Mouse (Mus musculus): Measurements from ENCODE around the gene Acsf2. TPM values are rescaled to one million over a fixed set of nuclear protein-coding genes. Genes with fewer than 3 reads are reported as not detected.

The Acsf2 gene
- polyA plus RNA-seq, 1 experiment from 2014 or later = 8.6 TPM

- Histone ChIP-seq H3K9me3 (ENCODE audit: control insufficient read depth, low read length) (no peaks in the 10 kb centered on the region), H3K36me3 (ENCODE audit: control insufficient read depth, insufficient read depth, low read length) (no peaks in the 10 kb centered on the region; the same call in 1 of the 2 replicates), H3K27ac (replicated peaks; ENCODE audit: low read depth, low read length) (no peak overlapping the region), H3K4me3 (ENCODE audit: low read depth, low read length) (no peak overlapping the region), H3K4me2 (ENCODE audit: low read depth, severe bottlenecking) (no peak overlapping the region), H3K9ac (ENCODE audit: low read length) (no peak overlapping the region), H3K27me3 (ENCODE audit: control insufficient read depth, insufficient read depth, low read length) (no peaks in the 10 kb centered on the region), H3K4me1 (ENCODE audit: control insufficient read depth, insufficient read depth, low read length) (no peaks in the 10 kb centered on the region)
- WGBS = 86% methylated on average over 9 of the region's 9 CpGs
- DNase-seq (ENCODE audit: low spot score) (no peak), ATAC-seq (ENCODE audit: insufficient number of reproducible peaks, low FRiP score, low TSS enrichment, low read depth) (no peak)
Measured at GRCm38 (mm10) chr11:94585091-94585490, 16.6 kb downstream of the Acsf2 start.

GRCm38 (mm10) chr11:94580111-94580740 lies 21.4 kb downstream of the Acsf2 start:
- no peaks in the 10 kb centered on the region for H3K27me3 ChIP-seq (ENCODE audit: control insufficient read depth, insufficient read depth, low read length)
- H3K9me3 ChIP-seq (ENCODE audit: control insufficient read depth, low read length) = no peaks in the 10 kb centered on the region
- no peaks in the 10 kb centered on the region for H3K4me1 ChIP-seq (ENCODE audit: control insufficient read depth, insufficient read depth, low read length)
- no peak for ATAC-seq (ENCODE audit: insufficient number of reproducible peaks, low FRiP score, low TSS enrichment, low read depth)
- no peak overlapping the region for H3K4me2 ChIP-seq (ENCODE audit: low read depth, severe bottlenecking)
- no peak overlapping the region for H3K4me3 ChIP-seq (ENCODE audit: low read depth, low read length)
- no peak overlapping the region for H3K9ac ChIP-seq (ENCODE audit: low read length)
- H3K36me3 ChIP-seq (ENCODE audit: control insufficient read depth, insufficient read depth, low read length) = no peaks in the 10 kb centered on the region; the same call in 1 of the 2 replicates
- no peak overlapping the region for H3K27ac ChIP-seq (replicated peaks; ENCODE audit: low read depth, low read length)
- DNase-seq (ENCODE audit: low spot score) = no peak
- 89% methylated on average over 5 of the region's 5 CpGs for WGBS

DNA sequence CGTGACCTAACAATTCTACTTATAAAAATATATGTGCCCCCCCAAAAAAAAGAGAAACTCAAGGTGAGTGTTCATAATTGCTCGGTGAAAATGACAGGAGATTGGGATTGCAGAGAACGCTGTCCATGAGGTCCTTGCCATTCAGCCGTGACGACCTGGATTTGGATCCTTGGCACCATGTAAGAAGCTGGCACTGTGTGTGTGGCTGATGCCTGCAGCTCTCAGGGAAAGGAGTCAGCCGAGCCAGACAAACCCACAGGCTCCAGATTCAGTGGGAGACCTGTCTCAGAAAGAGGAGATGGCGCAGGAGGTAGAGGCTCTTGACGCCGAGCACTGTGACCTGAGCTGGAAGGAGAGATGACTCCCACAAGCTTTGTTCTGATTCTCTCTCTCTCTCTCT lies 25.3 kb downstream of the Acsf2 start:
- ATAC-seq (ENCODE audit: insufficient number of reproducible peaks, low FRiP score, low TSS enrichment, low read depth) (no peak), DNase-seq (ENCODE audit: low spot score) (no peak)
- H3K9ac ChIP-seq (ENCODE audit: low read length) = no peak overlapping the region
- H3K4me2 ChIP-seq (ENCODE audit: low read depth, severe bottlenecking) = no peak overlapping the region
- no peaks in the 10 kb centered on the region for H3K36me3 ChIP-seq (ENCODE audit: control insufficient read depth, insufficient read depth, low read length)
- 90% methylated on average over 9 of the region's 9 CpGs for WGBS
- H3K4me3 ChIP-seq (ENCODE audit: low read depth, low read length) = no peak overlapping the region
- H3K27me3 ChIP-seq (ENCODE audit: control insufficient read depth, insufficient read depth, low read length) = no peaks in the 10 kb centered on the region
- H3K9me3 ChIP-seq (ENCODE audit: control insufficient read depth, low read length) = no peaks in the 10 kb centered on the region
- H3K4me1 ChIP-seq (ENCODE audit: control insufficient read depth, insufficient read depth, low read length) = no peaks in the 10 kb centered on the region
- no peak overlapping the region for H3K27ac ChIP-seq (replicated peaks; ENCODE audit: low read depth, low read length)

- WGBS = 86% methylated on average over 2 of the region's 2 CpGs
- H3K27ac ChIP-seq (replicated peaks; ENCODE audit: low read depth, low read length) = no peak overlapping the region
- no peak overlapping the region for H3K4me3 ChIP-seq (ENCODE audit: low read depth, low read length)
- no peaks in the 10 kb centered on the region for H3K9me3 ChIP-seq (ENCODE audit: control insufficient read depth, low read length)
- H3K27me3 ChIP-seq (ENCODE audit: control insufficient read depth, insufficient read depth, low read length) = no peaks in the 10 kb centered on the region
- H3K9ac ChIP-seq (ENCODE audit: low read length) = no peak overlapping the region
- DNase-seq (ENCODE audit: low spot score) = no peak
- H3K36me3 ChIP-seq (ENCODE audit: control insufficient read depth, insufficient read depth, low read length) = no peaks in the 10 kb centered on the region
- no peak for ATAC-seq (ENCODE audit: insufficient number of reproducible peaks, low FRiP score, low TSS enrichment, low read depth)
- H3K4me2 ChIP-seq (ENCODE audit: low read depth, severe bottlenecking) = no peak overlapping the region
- H3K4me1 ChIP-seq (ENCODE audit: control insufficient read depth, insufficient read depth, low read length) = no peaks in the 10 kb centered on the region
Measured at GRCm38 (mm10) chr11:94575036-94575435, 26.6 kb downstream of the Acsf2 start.

- Histone ChIP-seq H3K9me3 (ENCODE audit: control insufficient read depth, low read length) (no peaks in the 10 kb centered on the region), H3K4me1 (ENCODE audit: control insufficient read depth, insufficient read depth, low read length) (no peaks in the 10 kb centered on the region)
- ATAC-seq (ENCODE audit: insufficient number of reproducible peaks, low FRiP score, low TSS enrichment, low read depth) = no peak
Measured at GRCm38 (mm10) chr11:94574560-94574959, 27.1 kb downstream of the Acsf2 start.

DNA sequence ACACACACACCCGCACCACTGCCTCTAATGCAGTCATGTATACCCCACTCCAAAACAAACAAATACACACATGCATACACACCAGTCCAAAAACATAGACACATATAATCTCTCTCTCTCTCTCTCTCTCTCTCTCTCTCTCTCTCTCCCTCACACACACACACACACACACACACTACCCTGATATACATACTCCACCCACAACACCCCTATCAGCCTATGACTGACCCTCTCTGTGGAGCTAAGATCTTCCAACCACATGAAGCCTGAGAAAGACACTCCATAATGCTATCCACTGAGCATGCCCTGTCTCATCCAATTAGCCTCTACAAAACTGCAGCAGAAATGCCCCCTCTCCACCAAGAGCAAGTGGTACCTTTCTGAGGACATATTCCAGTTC lies 29.8 kb downstream of the Acsf2 start:
- no peak for DNase-seq (ENCODE audit: low spot score)
- Histone ChIP-seq H3K27ac (replicated peaks; ENCODE audit: low read depth, low read length) (no peak overlapping the region), H3K4me1 (ENCODE audit: control insufficient read depth, insufficient read depth, low read length) (no peaks in the 10 kb centered on the region), H3K36me3 (ENCODE audit: control insufficient read depth, insufficient read depth, low read length) (no peaks in the 10 kb centered on the region), H3K9me3 (ENCODE audit: control insufficient read depth, low read length) (no peaks in the 10 kb centered on the region), H3K27me3 (ENCODE audit: control insufficient read depth, insufficient read depth, low read length) (no peaks in the 10 kb centered on the region), H3K9ac (ENCODE audit: low read length) (no peak overlapping the region), H3K4me2 (ENCODE audit: low read depth, severe bottlenecking) (no peak overlapping the region), H3K4me3 (ENCODE audit: low read depth, low read length) (no peak overlapping the region)
- ATAC-seq (ENCODE audit: insufficient number of reproducible peaks, low FRiP score, low TSS enrichment, low read depth) = no peak
- 84% methylated on average over 1 of the region's 1 CpGs for WGBS

More at GRCm38 (mm10) chr11:94574560-94574959, 27.1 kb downstream of the Acsf2 start:
- WGBS = 31% methylated on average over 6 of the region's 7 CpGs
- H3K36me3 ChIP-seq (ENCODE audit: control insufficient read depth, insufficient read depth, low read length) = no peaks in the 10 kb centered on the region
- no peak overlapping the region for H3K9ac ChIP-seq (ENCODE audit: low read length)
- no peak overlapping the region for H3K4me2 ChIP-seq (ENCODE audit: low read depth, severe bottlenecking)
- DNase-seq (ENCODE audit: low spot score) = no peak
- no peak overlapping the region for H3K27ac ChIP-seq (replicated peaks; ENCODE audit: low read depth, low read length)
- H3K27me3 ChIP-seq (ENCODE audit: control insufficient read depth, insufficient read depth, low read length) = no peaks in the 10 kb centered on the region
- H3K4me3 ChIP-seq (ENCODE audit: low read depth, low read length) = no peak overlapping the region

DNA sequence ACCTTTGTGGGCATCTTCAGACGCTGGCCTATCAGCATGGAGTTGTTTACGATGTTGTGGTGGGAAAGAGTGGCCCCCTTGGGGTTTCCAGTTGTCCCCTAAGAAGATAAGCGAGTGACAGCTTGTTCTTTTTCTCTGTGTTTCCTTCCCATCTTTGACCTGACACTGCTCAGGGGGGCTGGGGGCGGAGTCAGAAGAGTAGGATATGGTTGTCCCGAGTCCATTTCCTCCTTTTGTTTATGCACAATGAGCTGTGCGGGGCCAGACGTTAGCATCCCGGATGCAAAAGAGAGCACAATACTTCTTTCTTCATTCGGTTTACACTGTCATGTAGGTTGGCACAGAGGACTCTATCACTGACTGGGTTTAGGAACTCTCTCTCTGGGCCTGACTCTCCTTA lies 31.1 kb downstream of the Acsf2 start:
- H3K9me3 ChIP-seq (ENCODE audit: control insufficient read depth, low read length) = no peaks in the 10 kb centered on the region
- no peak for ATAC-seq (ENCODE audit: insufficient number of reproducible peaks, low FRiP score, low TSS enrichment, low read depth)
- H3K4me1 ChIP-seq (ENCODE audit: control insufficient read depth, insufficient read depth, low read length) = no peaks in the 10 kb centered on the region
- 72% methylated on average over 9 of the region's 9 CpGs for WGBS
- no peaks in the 10 kb centered on the region for H3K36me3 ChIP-seq (ENCODE audit: control insufficient read depth, insufficient read depth, low read length)
- peaks cover 4% of the 10 kb centered on the region; the same call in 1 of the 2 replicates for H3K27me3 ChIP-seq (ENCODE audit: control insufficient read depth, insufficient read depth, low read length)
- H3K9ac ChIP-seq (ENCODE audit: low read length) = no peak overlapping the region
- no peak overlapping the region for H3K4me3 ChIP-seq (ENCODE audit: low read depth, low read length)
- DNase-seq (ENCODE audit: low spot score) = no peak
- H3K27ac ChIP-seq (replicated peaks; ENCODE audit: low read depth, low read length) = 0 out of 2 replicates have a peak overlapping the region, but pooled peaks have one; percentile 52
- no peak overlapping the region for H3K4me2 ChIP-seq (ENCODE audit: low read depth, severe bottlenecking)

DNA sequence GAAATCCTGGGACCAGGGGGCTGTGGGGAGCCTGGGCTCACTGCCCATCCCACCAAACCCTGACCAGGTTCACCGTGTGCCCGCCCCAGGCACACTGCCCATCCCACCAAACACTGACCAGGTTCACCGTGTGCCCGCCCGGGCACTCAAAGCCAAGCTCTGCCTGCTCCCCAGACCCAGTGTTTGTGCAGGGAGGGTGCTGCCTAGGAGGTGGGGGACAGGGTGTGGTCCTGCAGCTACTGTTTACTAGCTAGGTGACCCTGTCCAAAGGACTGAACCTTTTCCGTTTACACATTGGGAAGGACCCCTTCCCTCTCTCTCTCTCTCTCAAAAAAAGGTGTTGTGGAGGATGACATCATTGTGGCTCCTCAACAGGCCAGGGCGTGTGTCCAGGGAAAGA lies 34.3 kb downstream of the Acsf2 start:
- ATAC-seq (ENCODE audit: insufficient number of reproducible peaks, low FRiP score, low TSS enrichment, low read depth) (no peak), DNase-seq (ENCODE audit: low spot score) (no peak)
- H3K4me1 ChIP-seq (ENCODE audit: control insufficient read depth, insufficient read depth, low read length) = peaks cover 17% of the 10 kb centered on the region
- peaks cover 14% of the 10 kb centered on the region; the same call in 1 of the 2 replicates for H3K27me3 ChIP-seq (ENCODE audit: control insufficient read depth, insufficient read depth, low read length)
- no peaks in the 10 kb centered on the region for H3K36me3 ChIP-seq (ENCODE audit: control insufficient read depth, insufficient read depth, low read length)
- no peak overlapping the region for H3K4me3 ChIP-seq (ENCODE audit: low read depth, low read length)
- H3K27ac ChIP-seq (replicated peaks; ENCODE audit: low read depth, low read length) = no peak overlapping the region
- H3K9ac ChIP-seq (ENCODE audit: low read length) = no peak overlapping the region
- H3K4me2 ChIP-seq (ENCODE audit: low read depth, severe bottlenecking) = no peak overlapping the region
- no peaks in the 10 kb centered on the region for H3K9me3 ChIP-seq (ENCODE audit: control insufficient read depth, low read length)
- WGBS = 89% methylated on average over 7 of the region's 7 CpGs

GRCm38 (mm10) chr11:94566534-94566933 lies 35.1 kb downstream of the Acsf2 start:
- WGBS = 81% methylated on average over 6 of the region's 6 CpGs
- no peak overlapping the region for H3K4me3 ChIP-seq (ENCODE audit: low read depth, low read length)

More at GRCm38 (mm10) chr11:94566534-94566933, 35.1 kb downstream of the Acsf2 start:
- no peak overlapping the region for H3K27ac ChIP-seq (replicated peaks; ENCODE audit: low read depth, low read length)
- H3K4me1 ChIP-seq (ENCODE audit: control insufficient read depth, insufficient read depth, low read length) = peaks cover 17% of the 10 kb centered on the region
- H3K9me3 ChIP-seq (ENCODE audit: control insufficient read depth, low read length) = no peaks in the 10 kb centered on the region
- peaks cover 14% of the 10 kb centered on the region; the same call in 1 of the 2 replicates for H3K27me3 ChIP-seq (ENCODE audit: control insufficient read depth, insufficient read depth, low read length)
- H3K36me3 ChIP-seq (ENCODE audit: control insufficient read depth, insufficient read depth, low read length) = no peaks in the 10 kb centered on the region
- no peak for DNase-seq (ENCODE audit: low spot score)
- H3K4me2 ChIP-seq (ENCODE audit: low read depth, severe bottlenecking) = no peak overlapping the region
- H3K9ac ChIP-seq (ENCODE audit: low read length) = no peak overlapping the region
- no peak for ATAC-seq (ENCODE audit: insufficient number of reproducible peaks, low FRiP score, low TSS enrichment, low read depth)

Measured in limb, embryonic 11.5 days (tissue).